Mouse (Mus musculus) kidney, postnatal 14 days (tissue): ENCODE measurements around the gene Fgfr2.

Experiments
- DNase-seq: peaks from one replicate; pipeline ENCODE4 v3.0.0; 2022; ENCODE audit warnings: mixed read lengths

The Fgfr2 gene

GRCm38 (mm10) chr7:131644586-131644985 lies 1478.6 kb downstream of the Fgfr2 start:
- no peak for DNase-seq

GRCm38 (mm10) chr7:131644051-131644450 lies 1479.1 kb downstream of the Fgfr2 start:
- no peak for DNase-seq

GRCm38 (mm10) chr7:131643341-131643840 lies 1479.8 kb downstream of the Fgfr2 start:
- no peak for DNase-seq

GRCm38 (mm10) chr7:131629562-131629961 lies 1493.6 kb downstream of the Fgfr2 start:
- DNase-seq = no peak

GRCm38 (mm10) chr7:131628846-131629391 lies 1494.2 kb downstream of the Fgfr2 start:
- no peak for DNase-seq

GRCm38 (mm10) chr7:131628356-131628755 lies 1494.8 kb downstream of the Fgfr2 start:
- no peak for DNase-seq

GRCm38 (mm10) chr7:131609677-131610076 lies 1513.5 kb downstream of the Fgfr2 start:
- DNase-seq = no peak

- no peak for DNase-seq
Observed at GRCm38 (mm10) chr7:131608049-131608448, 1515.1 kb downstream of the Fgfr2 start.

- DNase-seq = no peak
Observed at GRCm38 (mm10) chr7:131605481-131605880, 1517.7 kb downstream of the Fgfr2 start.

GRCm38 (mm10) chr7:131604946-131605345 lies 1518.2 kb downstream of the Fgfr2 start:
- DNase-seq = no peak

GRCm38 (mm10) chr7:131603186-131603585 lies 1520.0 kb downstream of the Fgfr2 start:
- no peak for DNase-seq

GRCm38 (mm10) chr7:131602106-131602505 lies 1521.0 kb downstream of the Fgfr2 start:
- no peak for DNase-seq

- peak; percentile 8 for DNase-seq
Observed at GRCm38 (mm10) chr7:131598483-131598824, 1524.7 kb downstream of the Fgfr2 start.

- no peak for DNase-seq
Observed at GRCm38 (mm10) chr7:131597779-131598482, 1525.2 kb downstream of the Fgfr2 start.

- no peak for DNase-seq
Observed at GRCm38 (mm10) chr7:131585551-131585950, 1537.6 kb downstream of the Fgfr2 start.

GRCm38 (mm10) chr7:131582178-131582577 lies 1541.0 kb downstream of the Fgfr2 start:
- DNase-seq = no peak

GRCm38 (mm10) chr7:131575246-131575645 lies 1547.9 kb downstream of the Fgfr2 start:
- DNase-seq = no peak

GRCm38 (mm10) chr7:131560697-131561042 lies 1562.5 kb downstream of the Fgfr2 start:
- DNase-seq = no peak

GRCm38 (mm10) chr7:131559986-131560696 lies 1563.0 kb downstream of the Fgfr2 start, which contains the start of gene Bub3:
Gene Bub3 (plus strand): TSS chr7:131560222.
- DNase-seq = peak; percentile 93

GRCm38 (mm10) chr7:131557751-131558150 lies 1565.4 kb downstream of the Fgfr2 start:
- no peak for DNase-seq

GRCm38 (mm10) chr7:131556541-131557271 lies 1566.4 kb downstream of the Fgfr2 start:
- no peak for DNase-seq

- DNase-seq = no peak
Observed at GRCm38 (mm10) chr7:131556116-131556515, 1567.0 kb downstream of the Fgfr2 start.
